Mouse (Mus musculus): ENCODE measurements around the gene Defb21. TPM values are rescaled to one million over a fixed set of nuclear protein-coding genes. Genes with fewer than 3 reads are reported as not detected.

Defb21 gene
- polyA plus RNA-seq, 1 experiment from 2014 or later: not detected

DNA sequence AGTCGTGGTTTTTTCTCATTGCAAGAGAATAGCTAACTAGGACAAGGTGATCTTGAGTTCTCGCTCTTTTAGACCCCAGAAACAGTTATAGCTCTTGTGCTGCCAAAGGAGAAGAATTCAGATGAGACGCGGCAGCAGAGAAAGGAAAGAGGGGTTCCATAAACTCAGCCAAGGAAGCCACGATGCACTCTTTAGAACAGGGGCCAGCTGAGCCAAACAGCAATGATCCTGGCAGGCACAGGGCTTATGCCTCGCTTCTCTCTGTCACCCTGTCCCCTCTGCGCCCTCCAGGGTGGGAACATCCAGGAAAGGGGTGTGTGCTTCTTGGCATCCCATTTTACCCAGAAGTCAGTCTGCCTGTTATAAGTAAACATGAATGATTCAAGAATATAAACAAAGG is 26.8 kb downstream of the Defb21 start, which contains the start of gene Defb45:
Gene Defb45 (minus strand): TSS at position 101 of the 400 bp plus-strand sequence.
- ATAC-seq (ENCODE audit: low read depth): no peak
- no peaks in the 10 kb centered on the region for H3K4me1 ChIP-seq (ENCODE audit: control insufficient read depth, low read depth, low read length)
- H3K4me2 ChIP-seq (ENCODE audit: low read depth, low read length): no peak within 1 kb of the TSS
- 47% methylated on average over 7 of the region's 7 CpGs for WGBS (ENCODE audit: insufficient replicate concordance)
- H3K9ac ChIP-seq (ENCODE audit: low read depth, low read length): no peak within 1 kb of the TSS
- H3K27ac ChIP-seq (ENCODE audit: low read length): no peak within 1 kb of the TSS
- no peak within 1 kb of the TSS for H3K4me3 ChIP-seq (ENCODE audit: low read depth, low read length)
- no peaks in the 10 kb centered on the region for H3K9me3 ChIP-seq (replicated peaks; ENCODE audit: control insufficient read depth, low read length)
- no peaks in the 10 kb centered on the region for H3K36me3 ChIP-seq (ENCODE audit: control insufficient read depth, insufficient read depth)
- no peaks in the 10 kb centered on the region for H3K27me3 ChIP-seq (ENCODE audit: control insufficient read depth, insufficient read depth, low read depth, low read length)

DNA sequence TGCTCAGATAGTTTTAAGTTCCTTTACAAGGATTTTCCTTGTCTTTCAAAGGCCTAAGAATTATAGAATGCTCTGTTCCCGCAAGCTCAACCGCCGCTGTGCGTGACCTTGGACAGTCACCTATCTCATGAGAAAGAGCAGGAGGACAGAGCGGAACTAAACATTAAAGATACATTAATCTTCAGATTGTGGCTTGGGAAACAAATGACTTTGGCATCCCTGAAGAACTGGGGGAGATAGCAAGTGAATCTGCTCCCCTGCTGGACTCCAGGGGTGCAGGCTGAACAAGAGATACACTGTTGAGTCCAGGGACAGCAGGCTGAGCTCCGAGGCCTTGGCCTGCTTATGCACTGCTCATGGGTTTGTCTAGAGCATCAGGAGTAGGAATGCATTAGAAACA is 27.5 kb downstream of the Defb21 start:
- no peak overlapping the region for H3K9ac ChIP-seq (ENCODE audit: low read depth, low read length)
- H3K9me3 ChIP-seq (replicated peaks; ENCODE audit: control insufficient read depth, low read length): no peaks in the 10 kb centered on the region
- H3K4me2 ChIP-seq (ENCODE audit: low read depth, low read length): no peak overlapping the region
- 58% methylated on average over 6 of the region's 6 CpGs for WGBS (ENCODE audit: insufficient replicate concordance)
- no peak overlapping the region for H3K4me3 ChIP-seq (ENCODE audit: low read depth, low read length)
- ATAC-seq (ENCODE audit: low read depth): no peak
- H3K27me3 ChIP-seq (ENCODE audit: control insufficient read depth, insufficient read depth, low read depth, low read length): no peaks in the 10 kb centered on the region
- H3K4me1 ChIP-seq (ENCODE audit: control insufficient read depth, low read depth, low read length): no peaks in the 10 kb centered on the region
- H3K27ac ChIP-seq (ENCODE audit: low read length): no peak overlapping the region
- H3K36me3 ChIP-seq (ENCODE audit: control insufficient read depth, insufficient read depth): no peaks in the 10 kb centered on the region

DNA sequence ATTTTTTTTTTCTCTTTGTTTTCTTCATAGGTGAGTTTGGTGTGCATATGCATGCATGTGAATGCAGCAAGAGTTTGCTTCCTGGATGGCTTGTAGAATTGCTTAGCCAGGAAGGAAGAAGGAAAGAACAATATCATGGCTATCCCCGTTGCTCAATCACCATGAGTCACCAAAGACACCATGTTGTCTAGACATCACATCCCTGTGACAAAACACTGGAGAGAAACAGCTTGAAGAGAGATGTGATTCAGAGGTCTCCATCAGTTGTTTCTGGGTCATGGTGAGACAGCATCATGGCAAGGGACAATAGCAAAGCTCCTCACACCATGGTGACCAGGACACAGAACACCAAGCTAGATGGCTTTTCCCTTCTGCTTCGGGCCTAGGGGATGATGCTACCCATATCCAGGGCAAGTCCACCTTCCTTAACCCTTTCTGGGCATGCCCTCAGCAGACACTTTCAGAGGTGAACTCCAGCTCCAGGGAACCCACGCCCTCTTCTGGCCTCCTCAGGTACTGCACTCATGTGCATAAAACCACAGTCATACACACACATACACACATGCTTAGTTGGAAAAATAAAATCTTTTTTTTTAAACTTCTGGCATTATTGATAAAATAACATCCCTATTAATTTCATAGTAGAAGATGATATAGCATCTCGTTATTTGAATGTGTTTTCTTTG is 28.9 kb downstream of the Defb21 start:
- H3K4me3 ChIP-seq (ENCODE audit: low read depth, low read length): no peak overlapping the region
- no peaks in the 10 kb centered on the region for H3K36me3 ChIP-seq (ENCODE audit: control insufficient read depth, insufficient read depth)
- WGBS (ENCODE audit: insufficient replicate concordance): 50% methylated on average over 4 of the region's 4 CpGs
- no peak overlapping the region for H3K9ac ChIP-seq (ENCODE audit: low read depth, low read length)
- no peak for ATAC-seq (ENCODE audit: low read depth)
- H3K27ac ChIP-seq (ENCODE audit: low read length): no peak overlapping the region
- H3K4me1 ChIP-seq (ENCODE audit: control insufficient read depth, low read depth, low read length): no peaks in the 10 kb centered on the region
- no peaks in the 10 kb centered on the region for H3K9me3 ChIP-seq (replicated peaks; ENCODE audit: control insufficient read depth, low read length)
- H3K4me2 ChIP-seq (ENCODE audit: low read depth, low read length): no peak overlapping the region
- H3K27me3 ChIP-seq (ENCODE audit: control insufficient read depth, insufficient read depth, low read depth, low read length): no peaks in the 10 kb centered on the region

- no peak within 1 kb of the TSS for H3K4me3 ChIP-seq (ENCODE audit: low read depth, low read length)
- no peaks in the 10 kb centered on the region for H3K36me3 ChIP-seq (ENCODE audit: control insufficient read depth, insufficient read depth)
- ATAC-seq (ENCODE audit: low read depth): no peak
- H3K9me3 ChIP-seq (replicated peaks; ENCODE audit: control insufficient read depth, low read length): no peaks in the 10 kb centered on the region
- H3K4me1 ChIP-seq (ENCODE audit: control insufficient read depth, low read depth, low read length): no peaks in the 10 kb centered on the region
- WGBS (ENCODE audit: insufficient replicate concordance): 62% methylated on average over 15 of the region's 15 CpGs
- no peak within 1 kb of the TSS for H3K4me2 ChIP-seq (ENCODE audit: low read depth, low read length)
- H3K27ac ChIP-seq (ENCODE audit: low read length): no peak within 1 kb of the TSS
- H3K9ac ChIP-seq (ENCODE audit: low read depth, low read length): no peak within 1 kb of the TSS
- H3K27me3 ChIP-seq (ENCODE audit: control insufficient read depth, insufficient read depth, low read depth, low read length): no peaks in the 10 kb centered on the region
Observed at GRCm38 (mm10) chr2:152604057-152604456, 31.5 kb downstream of the Defb21 start, which contains the start of gene Defb36. Gene Defb36 (plus strand): TSS chr2:152604327.

GRCm38 (mm10) chr2:152607746-152608145 is 35.2 kb downstream of the Defb21 start:
- Histone ChIP-seq H3K4me3 (ENCODE audit: low read depth, low read length) (no peak overlapping the region), H3K9me3 (replicated peaks; ENCODE audit: control insufficient read depth, low read length) (no peaks in the 10 kb centered on the region), H3K27ac (ENCODE audit: low read length) (no peak overlapping the region), H3K36me3 (ENCODE audit: control insufficient read depth, insufficient read depth) (no peaks in the 10 kb centered on the region), H3K27me3 (ENCODE audit: control insufficient read depth, insufficient read depth, low read depth, low read length) (no peaks in the 10 kb centered on the region), H3K9ac (ENCODE audit: low read depth, low read length) (no peak overlapping the region), H3K4me2 (ENCODE audit: low read depth, low read length) (no peak overlapping the region), H3K4me1 (ENCODE audit: control insufficient read depth, low read depth, low read length) (no peaks in the 10 kb centered on the region)
- ATAC-seq (ENCODE audit: low read depth): no peak
- WGBS (ENCODE audit: insufficient replicate concordance): 36% methylated on average over 6 of the region's 6 CpGs

GRCm38 (mm10) chr2:152608719-152609118 is 36.2 kb downstream of the Defb21 start:
- Histone ChIP-seq H3K4me1 (ENCODE audit: control insufficient read depth, low read depth, low read length) (no peaks in the 10 kb centered on the region), H3K9me3 (replicated peaks; ENCODE audit: control insufficient read depth, low read length) (no peaks in the 10 kb centered on the region), H3K27ac (ENCODE audit: low read length) (no peak overlapping the region), H3K36me3 (ENCODE audit: control insufficient read depth, insufficient read depth) (no peaks in the 10 kb centered on the region), H3K4me2 (ENCODE audit: low read depth, low read length) (no peak overlapping the region), H3K9ac (ENCODE audit: low read depth, low read length) (no peak overlapping the region), H3K27me3 (ENCODE audit: control insufficient read depth, insufficient read depth, low read depth, low read length) (no peaks in the 10 kb centered on the region), H3K4me3 (ENCODE audit: low read depth, low read length) (no peak overlapping the region)
- 55% methylated on average over 1 of the region's 1 CpGs for WGBS (ENCODE audit: insufficient replicate concordance)
- ATAC-seq (ENCODE audit: low read depth): no peak

GRCm38 (mm10) chr2:152612193-152612592 is 39.6 kb downstream of the Defb21 start:
- no peaks in the 10 kb centered on the region for H3K4me1 ChIP-seq (ENCODE audit: control insufficient read depth, low read depth, low read length)
- 45% methylated on average over 7 of the region's 8 CpGs for WGBS (ENCODE audit: insufficient replicate concordance)
- ATAC-seq (ENCODE audit: low read depth): no peak
- H3K27me3 ChIP-seq (ENCODE audit: control insufficient read depth, insufficient read depth, low read depth, low read length): no peaks in the 10 kb centered on the region
- no peak overlapping the region for H3K9ac ChIP-seq (ENCODE audit: low read depth, low read length)
- H3K9me3 ChIP-seq (replicated peaks; ENCODE audit: control insufficient read depth, low read length): no peaks in the 10 kb centered on the region
- no peaks in the 10 kb centered on the region for H3K36me3 ChIP-seq (ENCODE audit: control insufficient read depth, insufficient read depth)
- no peak overlapping the region for H3K4me2 ChIP-seq (ENCODE audit: low read depth, low read length)
- no peak overlapping the region for H3K4me3 ChIP-seq (ENCODE audit: low read depth, low read length)
- H3K27ac ChIP-seq (ENCODE audit: low read length): no peak overlapping the region

DNA sequence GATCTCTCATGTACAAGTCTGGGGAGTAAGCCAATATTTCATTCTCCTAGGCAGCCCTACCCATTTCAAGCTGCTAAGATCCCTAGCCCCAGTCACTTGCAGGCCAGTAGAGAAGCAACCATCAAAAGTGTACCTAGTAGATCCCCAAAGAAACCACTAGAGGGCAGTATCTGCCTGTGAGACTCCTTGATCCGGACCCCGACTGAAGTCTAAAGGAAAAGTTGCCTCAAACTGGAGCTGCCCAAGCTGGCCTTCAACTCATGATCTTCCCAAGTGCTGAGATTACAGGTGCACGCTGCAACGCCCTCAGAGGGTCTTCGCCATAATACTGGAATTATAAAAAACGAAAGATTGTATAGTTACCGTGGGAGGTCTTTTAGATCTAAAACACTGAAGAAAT is 43.0 kb downstream of the Defb21 start:
- Histone ChIP-seq H3K36me3 (ENCODE audit: control insufficient read depth, insufficient read depth) (no peaks in the 10 kb centered on the region), H3K27ac (ENCODE audit: low read length) (no peak overlapping the region), H3K27me3 (ENCODE audit: control insufficient read depth, insufficient read depth, low read depth, low read length) (no peaks in the 10 kb centered on the region; the same call in 1 of the 2 replicates), H3K9ac (ENCODE audit: low read depth, low read length) (no peak overlapping the region), H3K9me3 (replicated peaks; ENCODE audit: control insufficient read depth, low read length) (no peaks in the 10 kb centered on the region), H3K4me2 (ENCODE audit: low read depth, low read length) (no peak overlapping the region), H3K4me3 (ENCODE audit: low read depth, low read length) (no peak overlapping the region), H3K4me1 (ENCODE audit: control insufficient read depth, low read depth, low read length) (no peaks in the 10 kb centered on the region)
- no peak for ATAC-seq (ENCODE audit: low read depth)
- WGBS (ENCODE audit: insufficient replicate concordance): 7% methylated on average over 7 of the region's 7 CpGs

- Histone ChIP-seq H3K4me3 (ENCODE audit: low read depth, low read length) (no peak overlapping the region), H3K4me2 (ENCODE audit: low read depth, low read length) (no peak overlapping the region), H3K27me3 (ENCODE audit: control insufficient read depth, insufficient read depth, low read depth, low read length) (no peaks in the 10 kb centered on the region; the same call in 1 of the 2 replicates), H3K27ac (ENCODE audit: low read length) (no peak overlapping the region), H3K36me3 (ENCODE audit: control insufficient read depth, insufficient read depth) (no peaks in the 10 kb centered on the region), H3K9ac (ENCODE audit: low read depth, low read length) (no peak overlapping the region), H3K9me3 (replicated peaks; ENCODE audit: control insufficient read depth, low read length) (no peaks in the 10 kb centered on the region), H3K4me1 (ENCODE audit: control insufficient read depth, low read depth, low read length) (no peaks in the 10 kb centered on the region)
- ATAC-seq (ENCODE audit: low read depth): no peak
- 25% methylated on average over 6 of the region's 6 CpGs for WGBS (ENCODE audit: insufficient replicate concordance)
Observed at GRCm38 (mm10) chr2:152616470-152616869, 43.9 kb downstream of the Defb21 start.
